Mouse (Mus musculus) liver, embryonic 14.5 days (tissue): ENCODE measurements around the gene Prkab1. TPM values are rescaled to one million over a fixed set of nuclear protein-coding genes. Genes with fewer than 3 reads are reported as not detected.
A peak's percentile ranks its signal among the peaks of the same experiment; 100 is the strongest.

Source experiments
- ATAC-seq: fragments of 200-750 bp; cut with Nextera tagmentation; 2 replicates; pipeline ENCODE4 v1.8.0; 2017; ENCODE audit warnings: moderate number of reproducible peaks, mild to moderate bottlenecking, moderate library complexity; ENCODE audit not compliant: insufficient read depth
- DNase-seq, 3 experiments: peaks; one replicate each; pipeline ENCODE4 v3.0.0-alpha.2; 2012 to 2013; ENCODE audit warnings: low read depth in 3 of 3, low spot score in 3 of 3
- H3K27ac ChIP-seq: fragments of 300-500 bp; sonication (generic); 2 replicates; pipeline ENCODE4 v1.5.1; 2014; ENCODE audit warnings: moderate library complexity, mild to moderate bottlenecking, control low read depth, inconsistent platforms
- H3K27me3 ChIP-seq: fragments of 300-500 bp; sonication (generic); 2 replicates; pipeline ENCODE4 v1.6.1; 2014; ENCODE audit warnings: mild to moderate bottlenecking, low read length, moderate library complexity; ENCODE audit not compliant: control insufficient read depth, insufficient read depth
- H3K36me3 ChIP-seq: fragments of 300-500 bp; sonication (generic); replicated peaks from 2 replicates; pipeline ENCODE4 v1.6.1; 2014; ENCODE audit warnings: low read depth; ENCODE audit not compliant: control insufficient read depth, insufficient read depth
- H3K4me1 ChIP-seq, 2 experiments: fragments of 200-500 bp in 1 of 2; fragments of 300-500 bp in 1 of 2; sonication (generic) in 1 of 2; replicated peaks; 2 replicates each; pipeline ENCODE4 v1.6.1; 2012 to 2014; ENCODE audit warnings: antibody characterized with exemption in 1 of 2, inconsistent platforms in 1 of 2, low read length in 1 of 2; ENCODE audit not compliant: control insufficient read depth in 2 of 2, insufficient read depth in 2 of 2
- H3K4me2 ChIP-seq: fragments of 300-500 bp; sonication (generic); 2 replicates; pipeline ENCODE4 v1.6.1; 2014; ENCODE audit warnings: low read depth, mild to moderate bottlenecking, control low read depth, moderate library complexity
- H3K4me3 ChIP-seq, 2 experiments: fragments of 200-500 bp in 1 of 2; fragments of 300-500 bp in 1 of 2; sonication (generic) in 1 of 2; 2 replicates each; pipeline ENCODE4 v1.5.1; 2012 to 2014; ENCODE audit warnings: low read depth in 2 of 2, low read length in 2 of 2, mild to moderate bottlenecking in 2 of 2, control low read depth in 1 of 2, inconsistent platforms in 1 of 2, moderate library complexity in 1 of 2; ENCODE audit not compliant: insufficient read depth in 1 of 2
- H3K9ac ChIP-seq: fragments of 300-500 bp; sonication (generic); replicated peaks from 2 replicates; pipeline ENCODE4 v1.6.1; 2014; ENCODE audit warnings: mild to moderate bottlenecking, control low read depth, moderate library complexity
- H3K9me3 ChIP-seq: fragments of 300-500 bp; sonication (generic); 2 replicates; pipeline ENCODE4 v1.6.1; 2016; ENCODE audit warnings: low read length, mixed read lengths; ENCODE audit not compliant: control insufficient read depth
- CTCF ChIP-seq: IDR thresholded peaks from 2 replicates; pipeline ENCODE4 v1.5.1; 2016; ENCODE audit warnings: antibody characterized with exemption, low read depth, control low read depth
- EP300 ChIP-seq: IDR thresholded peaks from 2 replicates; pipeline ENCODE4 v1.6.1; 2016; ENCODE audit warnings: antibody characterized with exemption, low read depth
- WGBS: fragments of 180-500 bp; shearing (Covaris S2); extraction: QIAGEN DNeasy Blood & Tissue Kit; methylation state at CpG from one replicate; pipeline ENCODE4 v1.1.7; 2014; ENCODE audit not compliant: insufficient replicate concordance; 5-methylcytosine and 5-hydroxymethylcytosine counted together
- polyA plus RNA-seq, 2 experiments: library from polyadenylated mRNA; depleted of rRNA in 1 of 2; stranded (reverse) in 1 of 2; unstranded in 1 of 2; fragments of >200 nt; fragmentation: Nextera tagmentation in 1 of 2; extraction: Ambion mirVana in 1 of 2; gene quantifications; 2 replicates each; pipeline versions ENCODE4 v1.2.1 to v1.2.3; 2012 to 2014

Prkab1 gene
- 69.3 and 72.1 TPM in 2 replicates for polyA plus RNA-seq (2012; rRNA removed)
- 67.2 and 76.5 TPM in 2 replicates for polyA plus RNA-seq (2014; fragmentation: Nextera tagmentation; extraction: Ambion mirVana)

DNA sequence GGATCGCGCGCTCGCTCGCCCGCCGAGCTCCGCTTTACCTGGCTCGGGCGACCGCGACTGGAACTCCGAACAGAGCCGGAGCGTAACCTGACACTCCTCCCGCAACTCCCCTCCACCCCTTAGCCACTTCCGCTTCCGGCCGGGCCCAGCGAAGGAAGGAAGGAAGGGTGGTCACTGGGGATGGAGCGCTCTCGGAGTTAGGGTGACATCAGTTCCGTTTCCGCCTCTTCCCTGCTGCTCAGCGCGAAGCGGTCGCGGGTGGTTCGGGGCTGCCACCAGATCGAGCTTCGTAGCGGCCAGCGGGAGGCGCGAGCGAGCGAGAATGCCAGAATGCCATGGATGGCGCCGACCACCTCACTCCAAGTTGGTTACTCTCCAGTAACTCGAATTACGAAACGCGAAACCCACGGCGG lies at the start of gene Prkab1:
Prkab1 (minus strand) TSS at position 182 of the 413 bp plus-strand sequence.
- no peaks in the 10 kb centered on the region for H3K9me3 ChIP-seq
- TF ChIP-seq EP300: peak; percentile 30; the same call in 1 of the 2 replicates
- peak; percentile 85 for TF ChIP-seq CTCF
- H3K27ac ChIP-seq: peak within 1 kb of the TSS; percentile 99
- DNase-seq: peak; percentile 92
- H3K4me2 ChIP-seq: peak within 1 kb of the TSS; percentile 95
- WGBS: under 1% methylated on average over 46 of the region's 46 CpGs
- peaks cover 70 to 74% of the 10 kb centered on the region in 2 experiments for H3K4me1 ChIP-seq
- peak within 1 kb of the TSS; percentile 99 for H3K9ac ChIP-seq
- H3K4me3 ChIP-seq: peak within 1 kb of the TSS; percentile 88 to 100
- H3K27me3 ChIP-seq: no peaks in the 10 kb centered on the region
- H3K36me3 ChIP-seq: peaks cover 32% of the 10 kb centered on the region
- peak; percentile 77 for ATAC-seq

DNA sequence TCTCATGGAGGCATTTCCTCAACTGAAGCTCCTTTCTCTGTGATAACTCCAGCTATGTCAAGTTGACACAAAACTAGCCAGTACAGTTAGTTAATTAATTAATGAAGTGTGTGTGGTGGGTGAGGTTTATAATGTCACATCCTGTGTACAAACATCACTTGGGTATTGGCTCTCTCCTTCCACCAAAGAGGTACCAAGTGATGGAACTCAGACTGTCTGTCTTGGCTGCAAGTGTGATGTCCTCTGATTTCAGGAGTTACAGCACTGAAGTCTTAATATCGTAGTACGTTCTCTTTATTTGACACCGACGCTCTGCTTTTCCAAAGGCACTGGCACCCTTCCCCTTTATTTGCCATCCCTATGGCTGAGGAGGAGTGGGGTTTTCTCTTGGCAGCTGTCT lies 45.3 kb upstream of the Prkab1 start:
- Histone ChIP-seq H3K9ac (no peak overlapping the region), H3K36me3 (no peaks in the 10 kb centered on the region), H3K9me3 (no peaks in the 10 kb centered on the region), H3K4me1 (no peaks in the 10 kb centered on the region), H3K27ac (no peak overlapping the region), H3K4me2 (no peak overlapping the region), H3K27me3 (no peaks in the 10 kb centered on the region), H3K4me3 (no peak overlapping the region)
- WGBS: 90% methylated on average over 4 of the region's 4 CpGs
- no peak for TF ChIP-seq CTCF
- no peak for TF ChIP-seq EP300
- DNase-seq (no peak), ATAC-seq (no peak)

DNA sequence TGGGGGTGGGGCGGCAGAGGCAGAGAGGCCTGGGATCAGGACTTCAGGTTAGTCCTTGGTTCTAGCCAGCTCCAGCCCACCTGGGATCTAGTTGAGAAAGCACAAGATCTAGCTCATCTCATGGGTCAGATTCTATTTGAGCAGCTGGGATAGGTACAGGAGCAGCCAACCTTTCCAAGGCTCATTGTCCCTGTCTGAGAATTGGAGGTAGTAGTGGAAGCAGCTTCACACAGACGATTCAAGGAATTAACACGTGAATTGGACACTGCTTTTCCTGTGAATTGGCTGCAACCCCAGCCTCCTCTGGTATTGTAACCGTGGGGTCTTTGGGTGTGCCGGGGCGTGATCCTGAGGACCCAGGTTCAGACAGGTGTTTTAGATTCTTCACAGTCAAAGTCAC lies 28.5 kb upstream of the Prkab1 start:
- no peaks in the 10 kb centered on the region for H3K36me3 ChIP-seq
- no peak overlapping the region for H3K4me2 ChIP-seq
- H3K4me1 ChIP-seq: 0 out of 4 replicates have a peak, but pooled peaks cover 0 to 2% of the 10 kb centered on the region in 2 experiments
- H3K9me3 ChIP-seq: no peaks in the 10 kb centered on the region
- H3K27me3 ChIP-seq: no peaks in the 10 kb centered on the region
- no peak overlapping the region for H3K9ac ChIP-seq
- H3K4me3 ChIP-seq: no peak overlapping the region
- H3K27ac ChIP-seq: no peak overlapping the region
- 60% methylated on average over 6 of the region's 6 CpGs for WGBS
- ATAC-seq (no peak), DNase-seq (no peak)
- TF ChIP-seq EP300: no peak
- no peak for TF ChIP-seq CTCF

DNA sequence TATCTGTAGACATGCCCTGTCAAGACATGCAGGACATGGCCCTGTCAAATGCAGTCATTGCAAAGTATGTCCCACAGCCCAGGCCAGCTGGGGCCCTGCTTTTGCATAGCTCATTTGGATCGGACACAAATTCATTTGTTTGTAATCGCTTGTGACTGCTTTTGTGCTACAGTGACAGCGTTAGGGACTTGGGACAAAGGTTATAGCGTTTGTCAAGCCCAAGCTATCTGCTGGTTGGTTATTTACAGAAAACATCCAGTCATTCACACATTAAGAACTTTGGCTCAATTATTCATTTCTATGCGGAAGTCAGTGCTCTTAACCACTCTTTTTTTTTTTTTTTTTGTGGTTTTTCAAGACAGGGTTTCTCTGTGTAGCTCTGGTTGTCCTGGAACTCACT lies 27.9 kb upstream of the Prkab1 start:
- H3K4me1 ChIP-seq: 0 out of 4 replicates have a peak, but pooled peaks cover 0 to 2% of the 10 kb centered on the region in 2 experiments
- no peak for DNase-seq
- TF ChIP-seq EP300 (no peak), CTCF (no peak)
- H3K9ac ChIP-seq: no peak overlapping the region
- no peak overlapping the region for H3K4me2 ChIP-seq
- no peak overlapping the region for H3K27ac ChIP-seq
- no peak overlapping the region for H3K4me3 ChIP-seq
- 54% methylated on average over 5 of the region's 5 CpGs for WGBS
- no peaks in the 10 kb centered on the region for H3K27me3 ChIP-seq
- no peaks in the 10 kb centered on the region for H3K36me3 ChIP-seq
- H3K9me3 ChIP-seq: no peaks in the 10 kb centered on the region
- no peak for ATAC-seq

DNA sequence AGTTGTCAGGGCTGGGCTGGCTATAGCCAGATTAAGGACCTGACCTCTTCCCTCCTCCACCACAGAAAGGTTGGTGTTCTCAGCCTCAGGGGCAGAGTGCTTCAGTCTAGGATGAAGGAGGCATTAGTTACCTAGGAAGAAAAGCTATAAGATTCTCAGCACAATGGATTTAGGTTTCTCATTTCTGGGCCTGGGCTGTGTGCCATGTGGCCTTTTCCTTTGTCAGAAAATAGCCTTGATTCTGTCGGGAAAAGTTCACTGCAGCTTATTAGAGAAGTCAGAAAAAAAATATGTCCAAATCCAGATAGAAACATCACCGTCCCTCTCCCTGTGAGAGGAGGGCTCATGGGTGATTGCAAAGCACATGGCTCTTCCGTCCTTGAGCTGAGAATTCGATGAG lies 25.5 kb upstream of the Prkab1 start:
- no peak for ATAC-seq
- no peak for DNase-seq
- Histone ChIP-seq H3K4me1 (0 out of 4 replicates have a peak, but pooled peaks cover 0 to 2% of the 10 kb centered on the region in 2 experiments), H3K4me3 (no peak overlapping the region), H3K9me3 (no peaks in the 10 kb centered on the region), H3K9ac (no peak overlapping the region), H3K27me3 (no peaks in the 10 kb centered on the region), H3K27ac (no peak overlapping the region), H3K36me3 (no peaks in the 10 kb centered on the region), H3K4me2 (no peak overlapping the region)
- WGBS: 58% methylated on average over 4 of the region's 4 CpGs
- no peak for TF ChIP-seq CTCF
- no peak for TF ChIP-seq EP300
